Mouse (Mus musculus) gastrocnemius, adult 8-10 months (tissue): ENCODE data around the gene Cgref1. TPM values are rescaled to one million over a fixed set of nuclear protein-coding genes. Genes with fewer than 3 reads are reported as not detected.
A peak's percentile ranks its signal among the peaks of the same experiment; 100 is the strongest.

Source experiments
- DNase-seq, 2 experiments: peaks; one replicate each; pipeline ENCODE4 v3.0.0; 2022; ENCODE audit warnings: low spot score in 2 of 2
- total RNA-seq, 4 experiments: library from RNA; stranded (reverse); gene quantifications; 2 replicates each; pipeline ENCODE4 v1.2.4; 2022

Cgref1 gene
- total RNA-seq, 4 experiments from 2014 or later, result 2.2 to 4.9 (median 3.3) TPM

GRCm38 (mm10) chr5:30887331-30887761, 58.0 kb downstream of the Cgref1 start:
- DNase-seq, result peak in 1 of 2 experiments; percentile 42

GRCm38 (mm10) chr5:30886731-30887130, 58.7 kb downstream of the Cgref1 start:
- DNase-seq, result no peak

GRCm38 (mm10) chr5:30886209-30886608, 59.2 kb downstream of the Cgref1 start:
- no peak for DNase-seq

Other genes starting within 250 kb of the Cgref1 start
- gene Dpysl5, start 234.0 kb downstream of the Cgref1 start, total RNA-seq, result 1 to 10 TPM in 3 of 4 experiments, under 1 TPM in 1; 0.97 to 1.6 (median 1.4) TPM
- gene Mapre3, start 130.9 kb downstream of the Cgref1 start, total RNA-seq, result 100 to 1,000 TPM in 1 of 4 experiments, 10 to 100 TPM in 3; 88.7 to 101 (median 92.6) TPM
- 10 to 100 TPM; 26.5 to 32.4 (median 29.7) TPM for gene Tmem214, start 77.6 kb downstream of the Cgref1 start, total RNA-seq
- 1 to 10 TPM; 2.7 to 5.6 (median 3.2) TPM for gene Agbl5, start 56.9 kb downstream of the Cgref1 start, total RNA-seq
- 100 to 1,000 TPM in 2 of 4 experiments, 10 to 100 TPM in 2; 96.6 to 117 (median 105) TPM for gene Ost4, start 37.8 kb downstream of the Cgref1 start, total RNA-seq
- gene Emilin1, start 32.2 kb downstream of the Cgref1 start, total RNA-seq, result 1 to 10 TPM; 1.7 to 3.0 (median 2.8) TPM
- gene Khk, start 24.2 kb downstream of the Cgref1 start, total RNA-seq, result 10 to 100 TPM; 35.7 to 40.5 (median 38.2) TPM
- gene Preb, start 14.8 kb upstream of the Cgref1 start, total RNA-seq, result 10 to 100 TPM; 70.1 to 75.2 (median 74.2) TPM
- gene Tcf23, start 23.1 kb upstream of the Cgref1 start, total RNA-seq, result under 1 TPM; 0.07 to 0.24 (median 0.15) TPM
- 10 to 100 TPM; 41.9 to 51.2 (median 47.9) TPM for gene Atraid, start 102.7 kb upstream of the Cgref1 start, total RNA-seq
- 1 to 10 TPM; 6.1 to 7.9 (median 6.7) TPM for gene Slc5a6, start 103.3 kb upstream of the Cgref1 start, total RNA-seq
- gene Cad, start 109.2 kb upstream of the Cgref1 start, total RNA-seq, result 10 to 100 TPM; 25.5 to 30.8 (median 27.9) TPM
- not detected for gene Dnajc5g, start 160.7 kb upstream of the Cgref1 start, total RNA-seq
- gene Slc30a3, start 162.6 kb upstream of the Cgref1 start, total RNA-seq, result under 1 TPM in 2 of 4 experiments, not detected in 2; 0.18 to 0.24 TPM
- gene Trim54, start 171.1 kb upstream of the Cgref1 start, total RNA-seq, result 100 to 1,000 TPM; 420 to 527 (median 441) TPM
- gene Ucn, start 193.2 kb upstream of the Cgref1 start, total RNA-seq, result not detected
- 10 to 100 TPM; 19.2 to 26.8 (median 22.7) TPM for gene Mpv17, start 208.7 kb upstream of the Cgref1 start, total RNA-seq
- under 1 TPM; 0.15 to 0.56 (median 0.29) TPM for gene Gm29609, start 234.3 kb upstream of the Cgref1 start, total RNA-seq
- gene Gtf3c2, start 234.6 kb upstream of the Cgref1 start, total RNA-seq, result 10 to 100 TPM; 20.5 to 28.0 (median 23.2) TPM
- 10 to 100 TPM; 31.3 to 35.8 (median 31.7) TPM for gene Snx17, start 247.6 kb upstream of the Cgref1 start, total RNA-seq
- gene Eif2b4, start 247.8 kb upstream of the Cgref1 start, total RNA-seq, result 10 to 100 TPM; 42.1 to 68.2 (median 50.8) TPM